29 mouse cellular contexts compared by ENCODE assay signal in genomic region chr9:42631479-42631878, GRCm38 (mm10).
DNase-seq lines count a peak whose midpoint lies in the region; ATAC-seq and TF ChIP-seq lines count a peak whose summit lies in the region.
"Had no signal": no experiment of that assay in that cellular context is flagged by ENCODE, and none has a peak within 500 bp of the region (broad histone marks: within the 10 kb centered on the region; RNA-seq: fewer than 3 reads in every experiment).

No protein-coding gene starts in this region.

- peak; percentile 47; the same call in 1 of the 2 replicates for ATAC-seq in forebrain, embryonic 14.5 days
- peak; percentile 76 for ATAC-seq in hindbrain, postnatal 0 days
- no peak for ATAC-seq in hindbrain, embryonic 11.5 days (ENCODE audit: low FRiP score)
- peak; percentile 35; the same call in 1 of the 2 replicates for ATAC-seq in midbrain, postnatal 0 days (ENCODE audit: low FRiP score)
- ATAC-seq: activated CD4-positive, CD25-positive, alpha-beta regulatory T cell, adult 4 months; intestine, embryonic 15.5 days; lung, postnatal 0 days; midbrain, embryonic 13.5 days had no signal

- H3K27me3 ChIP-seq in forebrain, embryonic 14.5 days (replicated peaks; ENCODE audit: control insufficient read depth, insufficient read depth, low read length), result no peaks in the 10 kb centered on the region
- H3K27me3 ChIP-seq in forebrain, embryonic 10.5 days (ENCODE audit: poor library complexity, severe bottlenecking), result 0 out of 2 replicates have a peak, but pooled peaks cover 11% of the 10 kb centered on the region
- H3K27me3 ChIP-seq in hindbrain, postnatal 0 days (ENCODE audit: insufficient read depth, low read length), result no peaks in the 10 kb centered on the region
- H3K27me3 ChIP-seq in hindbrain, embryonic 11.5 days (ENCODE audit: control insufficient read depth, insufficient read depth, low read length), result no peaks in the 10 kb centered on the region
- H3K27me3 ChIP-seq in midbrain, postnatal 0 days (ENCODE audit: insufficient read depth, low read length), result no peaks in the 10 kb centered on the region
- no peaks in the 10 kb centered on the region; the same call in 1 of the 2 replicates for H3K27me3 ChIP-seq in midbrain, embryonic 10.5 days (ENCODE audit: low read depth, poor library complexity, severe bottlenecking)
- H3K27me3 ChIP-seq: embryonic facial prominence, embryonic 12.5 days; intestine, embryonic 15.5 days; liver, embryonic 13.5 days; midbrain, embryonic 13.5 days had no signal

- DNase-seq in forebrain, embryonic 14.5 days (ENCODE audit: low spot score), result peak; percentile 69
- no peak for DNase-seq in forebrain, embryonic 10.5 days (ENCODE audit: extremely low spot score, low spot score)
- peak; percentile 77 for DNase-seq in hindbrain, postnatal 0 days (ENCODE audit: low spot score)
- DNase-seq in hindbrain, embryonic 11.5 days (ENCODE audit: low spot score), result no peak
- peak; percentile 81 for DNase-seq in midbrain, postnatal 0 days (ENCODE audit: low spot score)
- no peak for DNase-seq in midbrain, embryonic 10.5 days (ENCODE audit: low spot score)
- no peak for DNase-seq in adrenal gland, postnatal 25 days
- DNase-seq: adrenal gland, adult 2 months; B cell, adult 2 months; cerebellum, adult 9-10 months; embryo, embryonic 11 days; gastrocnemius, postnatal 10 days; heart, postnatal 10 days; kidney, adult 2 months; kidney, postnatal 36 days; liver, embryonic 13.5 days; lung, adult 18-20 months; lung, postnatal 4 days; thymus, adult 2 months; thymus, postnatal 36 days had no signal

- H3K4me2 ChIP-seq in forebrain, embryonic 14.5 days (ENCODE audit: low read length), result no peak overlapping the region
- H3K4me2 ChIP-seq in hindbrain, postnatal 0 days (ENCODE audit: low read depth, low read length), result no peak overlapping the region
- H3K4me2 ChIP-seq in hindbrain, embryonic 11.5 days (replicated peaks; ENCODE audit: low read depth, low read length), result no peak overlapping the region
- H3K4me2 ChIP-seq in midbrain, postnatal 0 days (ENCODE audit: low read depth, low read length, poor library complexity, severe bottlenecking), result no peak overlapping the region
- H3K4me2 ChIP-seq: embryonic facial prominence, embryonic 12.5 days; heart, embryonic 13.5 days; intestine, embryonic 15.5 days; limb, embryonic 15.5 days; liver, embryonic 13.5 days; midbrain, embryonic 13.5 days had no signal

- H3K9ac ChIP-seq in forebrain, embryonic 14.5 days (ENCODE audit: low read length), result no peak overlapping the region
- H3K9ac ChIP-seq in hindbrain, postnatal 0 days (replicated peaks; ENCODE audit: low read length), result no peak overlapping the region
- H3K9ac ChIP-seq in hindbrain, embryonic 11.5 days (ENCODE audit: low read depth, low read length), result no peak overlapping the region
- H3K9ac ChIP-seq in midbrain, postnatal 0 days (replicated peaks; ENCODE audit: low read length, poor library complexity, severe bottlenecking), result no peak overlapping the region
- H3K9ac ChIP-seq: embryonic facial prominence, embryonic 12.5 days; heart, embryonic 13.5 days; intestine, embryonic 15.5 days; limb, embryonic 15.5 days; liver, embryonic 13.5 days; midbrain, embryonic 13.5 days had no signal

- H3K9me3 ChIP-seq in forebrain, embryonic 14.5 days (replicated peaks; ENCODE audit: control insufficient read depth, low read length), result no peaks in the 10 kb centered on the region
- no peaks in the 10 kb centered on the region for H3K9me3 ChIP-seq in forebrain, embryonic 10.5 days
- no peaks in the 10 kb centered on the region for H3K9me3 ChIP-seq in hindbrain, postnatal 0 days (ENCODE audit: low read length)
- no peaks in the 10 kb centered on the region for H3K9me3 ChIP-seq in hindbrain, embryonic 11.5 days (ENCODE audit: control insufficient read depth, low read length)
- H3K9me3 ChIP-seq in midbrain, postnatal 0 days (ENCODE audit: low read length), result no peaks in the 10 kb centered on the region
- no peaks in the 10 kb centered on the region for H3K9me3 ChIP-seq in midbrain, embryonic 10.5 days (replicated peaks)
- H3K9me3 ChIP-seq: embryonic facial prominence, embryonic 12.5 days; heart, embryonic 13.5 days; intestine, embryonic 15.5 days; limb, embryonic 10.5 days; limb, embryonic 15.5 days; liver, embryonic 13.5 days; megakaryocyte, embryonic 14.5 days; midbrain, embryonic 13.5 days had no signal

- no peak overlapping the region for H3K27ac ChIP-seq in forebrain, embryonic 14.5 days (ENCODE audit: low read depth, low read length)
- H3K27ac ChIP-seq in forebrain, embryonic 10.5 days, result no peak overlapping the region
- H3K27ac ChIP-seq in hindbrain, postnatal 0 days, result no peak overlapping the region
- H3K27ac ChIP-seq in hindbrain, embryonic 11.5 days (ENCODE audit: low read depth, low read length), result no peak overlapping the region
- no peak overlapping the region for H3K27ac ChIP-seq in midbrain, postnatal 0 days (ENCODE audit: low read depth, low read length)
- H3K27ac ChIP-seq in midbrain, embryonic 10.5 days (replicated peaks), result no peak overlapping the region
- H3K27ac ChIP-seq: embryonic facial prominence, embryonic 12.5 days; heart, embryonic 13.5 days; intestine, embryonic 15.5 days; limb, embryonic 10.5 days; limb, embryonic 15.5 days; liver, embryonic 13.5 days; midbrain, embryonic 13.5 days had no signal

- no peak overlapping the region for H3K4me3 ChIP-seq in forebrain, embryonic 14.5 days (ENCODE audit: low read depth, low read length)
- H3K4me3 ChIP-seq in forebrain, embryonic 10.5 days, result no peak overlapping the region
- H3K4me3 ChIP-seq in hindbrain, postnatal 0 days (ENCODE audit: low read length), result no peak overlapping the region
- no peak overlapping the region for H3K4me3 ChIP-seq in hindbrain, embryonic 11.5 days (ENCODE audit: low read depth, low read length)
- no peak overlapping the region for H3K4me3 ChIP-seq in midbrain, postnatal 0 days (ENCODE audit: low read depth, low read length)
- no peak overlapping the region for H3K4me3 ChIP-seq in midbrain, embryonic 10.5 days
- H3K4me3 ChIP-seq: embryonic facial prominence, embryonic 12.5 days; heart, embryonic 13.5 days; intestine, embryonic 15.5 days; limb, embryonic 10.5 days; limb, embryonic 15.5 days; liver, embryonic 13.5 days; megakaryocyte, embryonic 14.5 days; midbrain, embryonic 13.5 days had no signal

- H3K36me3 ChIP-seq in forebrain, embryonic 14.5 days (ENCODE audit: control insufficient read depth, insufficient read depth, low read length), result no peaks in the 10 kb centered on the region
- H3K36me3 ChIP-seq in forebrain, embryonic 10.5 days (replicated peaks), result no peaks in the 10 kb centered on the region
- H3K36me3 ChIP-seq in hindbrain, postnatal 0 days (ENCODE audit: insufficient read depth, low read length), result no peaks in the 10 kb centered on the region
- H3K36me3 ChIP-seq in hindbrain, embryonic 11.5 days (ENCODE audit: control insufficient read depth, insufficient read depth, low read length), result no peaks in the 10 kb centered on the region
- H3K36me3 ChIP-seq in midbrain, postnatal 0 days (ENCODE audit: insufficient read depth, low read length), result no peaks in the 10 kb centered on the region
- H3K36me3 ChIP-seq in midbrain, embryonic 10.5 days, result no peaks in the 10 kb centered on the region
- H3K36me3 ChIP-seq: embryonic facial prominence, embryonic 12.5 days; heart, embryonic 13.5 days; intestine, embryonic 15.5 days; limb, embryonic 10.5 days; limb, embryonic 15.5 days; liver, embryonic 13.5 days; midbrain, embryonic 13.5 days had no signal

- 37% methylated on average over 4 of the region's 4 CpGs for WGBS in forebrain, embryonic 14.5 days
- WGBS in forebrain, embryonic 10.5 days, result 87% methylated on average over 4 of the region's 4 CpGs
- WGBS in hindbrain, postnatal 0 days, result 36% methylated on average over 4 of the region's 4 CpGs
- WGBS in hindbrain, embryonic 11.5 days, result 81% methylated on average over 4 of the region's 4 CpGs
- WGBS in midbrain, postnatal 0 days, result 67% methylated on average over 4 of the region's 4 CpGs
- 94% methylated on average over 4 of the region's 4 CpGs for WGBS in midbrain, embryonic 10.5 days

- TF ChIP-seq CTCF in hindbrain, postnatal 0 days (IDR thresholded peaks at IDR 0.05; ENCODE audit: low read depth), result no peak
- TF ChIP-seq CTCF in midbrain, postnatal 0 days (IDR thresholded peaks at IDR 0.05), result no peak

- H3K4me1 ChIP-seq in forebrain, embryonic 14.5 days (ENCODE audit: control insufficient read depth, insufficient read depth, low read length), result peaks cover 21% of the 10 kb centered on the region
- H3K4me1 ChIP-seq in forebrain, embryonic 10.5 days, result peaks cover 32% of the 10 kb centered on the region
- peaks cover under 1% of the 10 kb centered on the region; the same call in 1 of the 2 replicates for H3K4me1 ChIP-seq in hindbrain, postnatal 0 days (ENCODE audit: insufficient read depth, low read length)
- no peaks in the 10 kb centered on the region for H3K4me1 ChIP-seq in hindbrain, embryonic 11.5 days (replicated peaks; ENCODE audit: control insufficient read depth, insufficient read depth, low read length)
- no peaks in the 10 kb centered on the region; the same call in 1 of the 2 replicates for H3K4me1 ChIP-seq in midbrain, postnatal 0 days (ENCODE audit: insufficient read depth, low read length)
- H3K4me1 ChIP-seq in midbrain, embryonic 10.5 days, result peaks cover 13% of the 10 kb centered on the region
- H3K4me1 ChIP-seq: embryonic facial prominence, embryonic 12.5 days; intestine, embryonic 15.5 days; liver, embryonic 13.5 days had no signal

Comparison
In these comparisons a context has a peak if more than half of its experiments do, and no peak if none do; other contexts are left out.
1. DNase-seq: peak in forebrain, embryonic 14.5 days (single experiment), hindbrain, postnatal 0 days (single experiment) and midbrain, postnatal 0 days (single experiment); none in forebrain, embryonic 10.5 days (single experiment), hindbrain, embryonic 11.5 days (single experiment), midbrain, embryonic 10.5 days (single experiment) and adrenal gland, postnatal 25 days (single experiment).